Mouse (Mus musculus) cerebellum, postnatal 14 days (tissue): Measurements from ENCODE around the gene Igsf11.
A peak's percentile ranks its signal among the peaks of the same experiment; 100 is the strongest.

Experiments
- DNase-seq, 2 experiments: peaks; one replicate each; pipeline ENCODE4 v3.0.0; 2021; ENCODE audit warnings: mixed read lengths in 2 of 2

Igsf11 gene

GRCm38 (mm10) chr16:38892371-38892770, at the start of gene Igsf11:
Gene Igsf11 (plus strand): TSS chr16:38892671.
- DNase-seq = no peak

GRCm38 (mm10) chr16:38858120-38858749, 34.2 kb upstream of the Igsf11 start:
- peak; percentile 38 to 41 for DNase-seq

DNA sequence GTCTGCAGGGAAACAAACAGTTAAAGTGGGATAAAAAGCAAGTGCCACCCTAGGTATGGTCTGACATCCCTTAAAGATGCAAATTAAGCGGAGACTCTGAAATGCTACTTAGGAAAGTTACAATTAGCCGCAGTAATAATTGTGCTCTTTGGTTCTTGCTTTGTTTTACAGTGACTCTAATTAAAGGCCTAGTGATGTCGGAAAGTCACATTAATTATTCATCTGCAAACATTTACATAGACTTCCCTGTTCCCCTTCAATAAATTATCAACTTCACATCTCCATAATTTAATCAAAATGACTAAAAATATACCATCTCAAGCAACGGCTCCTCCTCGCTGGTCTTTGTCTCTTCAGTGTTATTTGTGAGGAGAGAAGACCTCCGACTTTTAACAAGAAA, 31.9 kb upstream of the Igsf11 start:
- no peak for DNase-seq

GRCm38 (mm10) chr16:38864358-38864757, 28.1 kb upstream of the Igsf11 start:
- no peak for DNase-seq

GRCm38 (mm10) chr16:38873231-38873630, 19.2 kb upstream of the Igsf11 start:
- no peak for DNase-seq

- no peak for DNase-seq
Measured at GRCm38 (mm10) chr16:38874481-38874880, 18.0 kb upstream of the Igsf11 start.

DNA sequence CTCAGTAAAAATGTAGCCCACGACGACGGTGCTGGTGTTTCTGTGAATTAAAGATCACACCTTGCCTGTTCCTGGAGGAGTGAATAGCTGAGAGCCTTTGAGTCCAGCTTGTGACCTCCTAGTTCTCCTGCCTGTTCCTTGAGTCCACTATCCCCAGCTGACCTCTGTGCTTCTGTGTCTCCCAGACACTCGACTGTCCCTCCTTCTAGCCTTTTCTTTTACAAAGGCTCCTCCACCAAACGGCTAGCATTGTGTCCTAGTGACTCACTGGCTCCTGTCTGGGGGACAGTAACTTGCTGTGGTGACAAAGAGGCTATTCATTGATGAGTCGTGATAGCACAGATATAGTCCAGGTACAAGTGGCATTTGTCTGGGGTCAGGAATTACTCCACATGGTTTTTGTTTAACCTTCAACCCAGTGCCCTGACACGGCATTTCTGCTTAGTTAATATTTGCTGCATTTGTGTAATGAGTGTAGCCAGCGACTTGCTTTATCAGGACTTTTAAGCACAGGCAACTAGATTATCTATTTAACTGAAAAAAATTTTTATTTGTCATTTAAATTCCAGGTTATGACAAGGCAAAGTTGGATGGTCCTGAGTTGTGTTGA, 6.5 kb downstream of the Igsf11 start:
- DNase-seq = no peak

GRCm38 (mm10) chr16:38900024-38900423, 7.6 kb downstream of the Igsf11 start:
- no peak for DNase-seq

DNA sequence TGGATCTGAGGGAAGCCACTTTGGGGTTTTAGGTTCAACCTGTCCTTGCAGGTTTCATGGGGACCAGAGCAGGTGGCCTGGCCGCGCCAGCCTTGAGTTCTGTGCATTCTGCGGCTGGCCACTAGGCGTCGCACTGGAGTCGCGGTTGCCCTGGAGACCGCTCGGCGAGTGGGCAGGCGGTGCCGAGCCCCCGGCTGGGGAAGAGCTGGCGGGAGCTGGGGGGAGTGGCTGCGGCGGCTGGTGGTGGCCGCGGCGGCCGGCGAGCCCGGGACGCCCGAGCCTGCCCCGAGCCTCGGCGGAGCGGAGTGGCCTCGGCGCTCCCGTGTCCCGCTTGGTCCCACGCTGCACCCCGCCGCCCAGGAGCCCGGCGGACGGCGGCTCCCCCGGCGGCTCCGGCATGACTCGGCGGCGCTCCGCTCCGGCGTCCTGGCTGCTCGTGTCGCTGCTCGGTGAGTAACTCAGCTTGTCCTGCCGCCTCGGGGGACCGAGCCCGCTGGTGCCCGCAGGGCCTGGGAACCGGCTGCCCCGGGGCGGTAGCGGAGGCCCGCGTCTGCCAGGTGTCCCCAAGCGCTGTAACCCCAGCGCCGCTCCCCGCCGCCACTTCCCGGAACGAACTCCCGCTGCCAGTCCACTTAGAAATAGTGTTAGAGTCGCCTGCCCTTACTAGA, 9.8 kb downstream of the Igsf11 start:
- peak; percentile 96 to 97 for DNase-seq

DNA sequence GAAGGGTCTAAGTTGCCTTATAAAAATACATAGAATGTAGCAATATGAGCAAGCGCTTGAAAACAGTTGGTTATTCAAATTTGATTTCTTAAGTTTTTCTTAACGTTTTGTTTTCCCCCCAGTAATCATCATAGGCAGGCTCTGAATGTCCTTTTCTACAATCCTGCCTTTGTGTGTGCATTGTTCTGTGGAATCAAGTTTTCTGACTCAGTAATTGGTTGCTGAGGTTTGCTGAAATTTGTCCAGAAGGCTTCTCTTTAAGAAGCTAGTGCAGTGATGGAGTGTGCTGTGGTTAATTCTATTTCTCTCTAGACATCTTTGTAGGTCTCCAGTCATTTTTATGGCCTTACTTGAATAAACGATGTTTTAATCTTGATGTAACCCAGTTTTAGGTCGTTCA, 10.5 kb downstream of the Igsf11 start:
- no peak for DNase-seq

- no peak for DNase-seq
Measured at GRCm38 (mm10) chr16:38904202-38904601, 11.7 kb downstream of the Igsf11 start.

DNA sequence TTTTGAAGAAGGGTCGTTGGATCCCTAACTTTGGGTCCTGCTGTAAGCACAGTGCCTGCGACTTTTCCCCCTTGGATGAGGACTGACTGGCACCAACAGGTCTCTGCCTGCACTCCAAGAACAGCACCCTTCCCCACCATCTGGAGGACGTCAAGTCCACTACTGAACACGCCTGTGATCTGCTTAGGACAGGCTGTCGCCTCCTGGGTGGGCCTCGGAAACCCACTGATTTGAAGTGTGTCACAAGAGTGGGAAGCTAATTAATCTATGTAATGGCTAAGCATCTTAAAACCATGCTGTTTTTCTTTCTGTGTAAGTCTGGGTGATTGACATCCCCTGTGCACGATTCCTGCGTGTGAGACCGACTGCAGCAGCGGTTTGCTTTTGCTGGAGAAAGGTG, 13.4 kb downstream of the Igsf11 start:
- DNase-seq = peak; percentile 13 to 27

GRCm38 (mm10) chr16:38908304-38908703, 15.8 kb downstream of the Igsf11 start:
- DNase-seq = no peak

DNA sequence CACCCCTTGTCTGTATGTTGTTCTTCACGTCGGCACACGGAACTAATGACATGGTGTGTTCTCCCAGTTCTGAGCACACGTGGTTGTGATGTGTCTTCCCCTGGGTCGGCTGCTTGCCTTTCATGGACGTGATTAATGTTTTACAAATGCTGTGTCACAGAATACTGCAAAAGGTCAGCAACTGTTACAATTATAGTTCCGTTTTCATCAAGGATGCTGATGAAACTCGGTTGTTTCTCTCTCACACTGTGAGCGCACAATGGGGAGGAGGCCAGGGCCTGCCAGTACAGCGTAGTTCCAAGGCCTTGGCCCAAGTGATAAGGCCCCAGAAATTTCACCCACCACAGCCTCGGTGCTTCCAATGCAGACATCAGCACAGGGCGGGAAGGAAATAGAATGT, 17.0 kb downstream of the Igsf11 start:
- no peak for DNase-seq

GRCm38 (mm10) chr16:38910088-38910487, 17.6 kb downstream of the Igsf11 start:
- no peak for DNase-seq

GRCm38 (mm10) chr16:38915451-38915850, 23.0 kb downstream of the Igsf11 start:
- DNase-seq = no peak

DNA sequence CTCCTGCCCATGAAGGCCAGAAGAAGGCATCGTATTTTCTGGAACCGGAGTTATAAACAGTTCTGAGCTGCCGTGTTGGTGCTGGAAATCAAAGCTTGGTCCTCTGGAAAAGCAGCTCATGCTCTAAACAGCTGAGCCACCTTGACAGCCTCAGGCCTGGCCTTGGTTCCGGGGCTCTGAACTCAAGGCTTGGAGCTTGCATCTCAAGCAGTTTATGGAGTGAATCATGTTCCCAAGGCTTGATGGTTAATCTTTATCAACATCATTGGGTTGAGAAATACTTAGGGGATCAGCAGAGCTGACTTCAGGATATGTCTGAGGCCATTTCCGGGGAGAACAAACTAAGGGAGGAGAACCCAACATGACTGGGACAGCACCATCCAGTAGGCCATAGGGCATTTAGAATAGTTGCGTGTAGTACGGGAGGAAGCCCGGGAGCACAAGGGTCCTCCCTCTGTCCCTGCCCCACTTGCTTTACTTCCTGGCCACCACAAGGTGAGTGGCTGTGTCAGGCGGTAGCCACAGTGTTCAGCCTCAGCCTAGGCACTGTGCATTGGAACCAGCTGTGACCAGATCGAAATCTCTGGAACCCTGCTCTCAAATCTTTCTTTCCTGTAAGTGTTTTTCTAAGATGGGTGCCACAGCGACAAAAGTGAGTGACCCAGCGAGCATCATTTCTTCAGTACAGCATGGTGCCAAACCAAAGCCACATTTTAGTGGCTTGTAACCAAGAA, 23.7 kb downstream of the Igsf11 start:
- no peak for DNase-seq

DNA sequence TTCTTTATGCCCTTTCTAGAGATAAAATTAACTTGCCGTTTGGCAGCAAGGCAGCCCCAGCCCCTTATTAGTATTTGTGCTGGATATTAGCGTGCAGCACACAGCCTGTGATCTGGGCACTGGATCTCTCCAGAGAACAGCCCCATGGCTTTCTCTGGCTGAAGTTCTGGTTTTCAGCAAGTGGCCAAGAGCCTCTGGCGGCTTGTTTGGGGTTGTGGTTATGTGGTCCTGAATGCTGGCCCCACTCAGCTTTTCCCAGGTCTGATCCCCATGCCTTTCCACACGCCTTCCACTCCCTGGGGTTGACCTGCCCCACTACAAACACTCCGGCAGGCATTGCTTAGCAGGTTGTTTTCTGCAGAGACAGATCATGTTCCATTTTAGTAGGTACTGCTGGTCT, 24.4 kb downstream of the Igsf11 start:
- DNase-seq = no peak

- no peak for DNase-seq
Measured at GRCm38 (mm10) chr16:38918121-38918520, 25.6 kb downstream of the Igsf11 start.

DNA sequence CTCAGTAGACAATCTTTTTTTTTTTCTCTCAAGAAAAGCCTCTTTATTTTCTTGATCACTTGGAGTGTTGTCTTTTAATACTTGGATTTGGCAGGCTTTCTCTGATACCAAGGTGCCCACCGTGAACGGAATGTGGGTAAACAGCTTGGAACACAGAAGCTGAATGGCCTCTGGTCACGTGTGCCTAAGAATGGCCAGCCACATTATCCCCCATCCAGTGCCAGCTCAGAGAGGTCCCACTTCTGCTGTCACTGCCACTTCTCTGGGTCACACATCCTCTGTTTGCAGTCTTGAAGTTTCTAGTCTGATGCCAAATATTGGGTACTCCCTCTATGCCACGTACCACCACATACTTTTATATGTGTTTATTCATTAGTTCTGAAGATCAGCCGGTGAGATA, 28.0 kb downstream of the Igsf11 start:
- no peak for DNase-seq

GRCm38 (mm10) chr16:38924940-38925339, 32.5 kb downstream of the Igsf11 start:
- DNase-seq = peak in 1 of 2 experiments; percentile 31

DNA sequence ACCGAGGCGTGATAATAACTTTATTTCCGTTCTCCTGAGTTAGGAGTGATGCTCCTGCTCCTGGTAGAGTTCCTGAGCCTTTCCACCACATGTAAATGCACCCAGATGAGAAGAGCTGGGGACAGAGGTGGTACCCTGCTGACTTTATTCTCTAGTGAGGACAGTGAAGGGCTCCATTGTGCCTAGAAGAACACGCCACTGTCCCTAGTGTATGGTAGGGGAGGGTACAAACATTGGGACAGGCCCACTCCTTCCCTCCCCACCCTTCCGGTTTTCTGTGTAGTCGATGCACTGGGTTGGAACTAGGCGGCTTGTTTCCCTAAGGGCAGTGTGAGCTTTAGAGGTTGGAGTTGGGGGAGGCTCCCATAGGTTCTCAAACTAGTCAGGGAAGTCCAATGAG, 36.3 kb downstream of the Igsf11 start:
- DNase-seq = no peak

DNA sequence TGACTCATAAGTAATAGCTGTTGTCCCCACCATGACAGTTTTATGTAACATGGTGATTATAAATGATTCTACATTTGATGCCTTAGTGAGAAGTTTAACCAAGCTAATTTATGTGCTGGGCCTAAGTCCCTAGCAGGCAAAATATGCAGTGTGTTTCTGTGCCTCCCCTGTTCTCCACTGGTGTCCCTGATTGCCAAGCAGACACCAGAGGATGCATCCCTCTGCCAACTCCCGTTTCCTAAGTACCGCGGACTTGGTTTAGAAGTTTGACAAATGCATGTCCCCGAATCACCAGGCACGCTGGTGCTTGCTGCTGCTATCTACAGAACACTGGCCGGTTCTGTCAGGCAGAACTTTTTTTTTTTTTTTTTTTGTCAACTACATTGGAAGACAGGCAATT, 39.0 kb downstream of the Igsf11 start:
- no peak for DNase-seq

DNA sequence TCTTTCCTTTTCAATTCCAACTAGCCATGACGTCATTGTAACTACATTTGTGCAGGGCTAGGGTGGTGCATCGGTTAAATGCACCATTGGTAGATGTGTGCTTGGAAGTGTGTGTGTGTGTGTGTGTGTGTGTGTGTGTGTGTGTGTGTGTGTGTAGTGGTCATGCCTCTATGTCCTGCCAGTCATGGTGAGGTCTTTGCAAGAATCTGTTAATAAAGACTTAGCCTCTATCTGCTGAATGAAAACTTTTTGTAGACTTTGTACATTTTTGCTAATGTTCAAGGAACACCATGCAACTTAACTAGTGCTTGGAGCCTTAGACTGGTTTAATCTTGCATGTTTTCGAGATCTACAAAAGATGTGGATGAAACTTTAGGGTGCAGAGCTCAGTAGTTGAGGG, 48.3 kb downstream of the Igsf11 start:
- DNase-seq = no peak
